35 mouse cellular contexts compared by ENCODE assay signal in the genomic region with DNA sequence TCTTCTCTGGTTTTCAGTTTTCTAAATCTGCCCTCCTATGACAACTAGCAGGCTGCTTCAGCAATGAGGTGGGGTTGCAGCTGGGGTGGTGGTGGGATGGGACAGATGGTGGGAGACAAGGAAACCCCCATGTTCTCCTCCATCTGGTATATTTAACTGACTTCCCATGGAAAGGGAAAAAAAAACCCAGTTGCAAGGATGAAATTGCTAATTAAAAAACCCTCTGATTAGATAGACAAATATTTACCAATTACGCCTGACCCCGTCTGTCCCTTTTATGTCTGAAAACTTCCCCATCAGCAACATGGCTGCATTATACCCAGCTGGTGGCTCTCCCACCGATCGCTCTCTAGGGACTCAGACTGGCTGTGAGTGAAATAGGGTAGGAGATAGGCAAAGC. TPM values are rescaled to one million over a fixed set of nuclear protein-coding genes. Genes with fewer than 3 reads are reported as not detected.
DNase-seq lines count a peak whose midpoint lies in the region; ATAC-seq lines count a peak whose summit lies in the region.
"Had no signal": no experiment of that assay in that cellular context is flagged by ENCODE, and none has a peak within 500 bp of the region (broad histone marks: within the 10 kb centered on the region; RNA-seq: fewer than 3 reads in every experiment).

No protein-coding gene starts in this region.

- H3K4me1 ChIP-seq in hindbrain, embryonic 13.5 days (replicated peaks) = peaks cover 22% of the 10 kb centered on the region
- no peaks in the 10 kb centered on the region for H3K4me1 ChIP-seq in hindbrain, embryonic 14.5 days (replicated peaks; ENCODE audit: control insufficient read depth, insufficient read depth, low read length)
- peaks cover 16% of the 10 kb centered on the region for H3K4me1 ChIP-seq in neural tube, embryonic 13.5 days (replicated peaks)
- peaks cover 9% of the 10 kb centered on the region for H3K4me1 ChIP-seq in forebrain, embryonic 16.5 days (replicated peaks; ENCODE audit: control insufficient read depth, insufficient read depth, low read length)
- H3K4me1 ChIP-seq: heart, embryonic 10.5 days; heart, embryonic 15.5 days; stomach, embryonic 15.5 days had no signal

- H3K9ac ChIP-seq in hindbrain, embryonic 13.5 days = no peak overlapping the region
- H3K9ac ChIP-seq in hindbrain, embryonic 14.5 days = no peak overlapping the region
- H3K9ac ChIP-seq in neural tube, embryonic 13.5 days = no peak overlapping the region
- no peak overlapping the region for H3K9ac ChIP-seq in forebrain, embryonic 16.5 days (replicated peaks; ENCODE audit: low read depth, low read length)
- H3K9ac ChIP-seq: heart, embryonic 15.5 days; liver, embryonic 14.5 days; stomach, embryonic 15.5 days had no signal

- no peaks in the 10 kb centered on the region for H3K9me3 ChIP-seq in hindbrain, embryonic 13.5 days
- no peaks in the 10 kb centered on the region for H3K9me3 ChIP-seq in hindbrain, embryonic 14.5 days (ENCODE audit: control insufficient read depth, low read length)
- H3K9me3 ChIP-seq in neural tube, embryonic 13.5 days = no peaks in the 10 kb centered on the region
- H3K9me3 ChIP-seq in forebrain, embryonic 16.5 days (ENCODE audit: control insufficient read depth, low read length) = no peaks in the 10 kb centered on the region
- H3K9me3 ChIP-seq: heart, embryonic 10.5 days; heart, embryonic 15.5 days; stomach, embryonic 15.5 days had no signal

- intact Hi-C loops in heart, postnatal 25 days (cut with DNase I) = no loop called here

- DNase-seq in hindbrain, embryonic 14.5 days (ENCODE audit: low spot score) = no peak
- DNase-seq in neural tube, embryonic 10.5 days (ENCODE audit: extremely low spot score, low spot score) = no peak
- no peak for DNase-seq in heart, postnatal 25 days (ENCODE audit: low spot score)
- DNase-seq in natural killer cell, adult 2 months (ENCODE audit: low spot score in 2 of 2) = no peak
- DNase-seq: adrenal gland, postnatal 14 days; cerebellum, adult 18-20 months; cerebellum, postnatal 10 days; gastrocnemius, postnatal 25 days; heart, adult 11 months; heart, postnatal 36 days; kidney, adult 8-10 months; kidney, postnatal 4 days; layer of hippocampus, adult 9-11 months; liver; lung, adult 2 months; lung, postnatal 10 days; right cerebral cortex, postnatal 25 days; thymus, postnatal 14 days had no signal

- H3K4me2 ChIP-seq in hindbrain, embryonic 13.5 days = no peak overlapping the region
- H3K4me2 ChIP-seq in hindbrain, embryonic 14.5 days (replicated peaks) = no peak overlapping the region
- no peak overlapping the region for H3K4me2 ChIP-seq in neural tube, embryonic 13.5 days
- H3K4me2 ChIP-seq in forebrain, embryonic 16.5 days (ENCODE audit: low read length) = no peak overlapping the region
- H3K4me2 ChIP-seq: heart, embryonic 15.5 days; stomach, embryonic 15.5 days had no signal

- 68% methylated on average over 4 of the region's 4 CpGs for WGBS in hindbrain, embryonic 13.5 days
- WGBS in hindbrain, embryonic 14.5 days = 62% methylated on average over 4 of the region's 4 CpGs
- WGBS in neural tube, embryonic 13.5 days = 68% methylated on average over 4 of the region's 4 CpGs
- WGBS in forebrain, embryonic 16.5 days = 46% methylated on average over 4 of the region's 4 CpGs

- H3K27me3 ChIP-seq in hindbrain, embryonic 13.5 days = peaks cover 17% of the 10 kb centered on the region; the same call in 1 of the 2 replicates
- H3K27me3 ChIP-seq in hindbrain, embryonic 14.5 days (ENCODE audit: control insufficient read depth, insufficient read depth, low read length) = peaks cover 2% of the 10 kb centered on the region; the same call in 1 of the 2 replicates
- H3K27me3 ChIP-seq in neural tube, embryonic 13.5 days = peaks cover 25% of the 10 kb centered on the region
- H3K27me3 ChIP-seq in forebrain, embryonic 16.5 days (replicated peaks; ENCODE audit: control insufficient read depth, insufficient read depth, low read length) = no peaks in the 10 kb centered on the region
- H3K27me3 ChIP-seq: stomach, embryonic 15.5 days had no signal

- no peak for ATAC-seq in hindbrain, embryonic 13.5 days (ENCODE audit: low FRiP score)
- ATAC-seq in hindbrain, embryonic 14.5 days (ENCODE audit: low FRiP score) = no peak
- no peak for ATAC-seq in neural tube, embryonic 13.5 days (ENCODE audit: low read depth)
- ATAC-seq in forebrain, embryonic 16.5 days = 0 out of 2 replicates have a peak, but pooled peaks have one; percentile 45
- ATAC-seq: CD4-positive, CD25-positive, alpha-beta regulatory T cell, adult 4 months; intestine, embryonic 16.5 days had no signal

- no peak overlapping the region for H3K4me3 ChIP-seq in hindbrain, embryonic 13.5 days
- no peak overlapping the region for H3K4me3 ChIP-seq in hindbrain, embryonic 14.5 days (replicated peaks; ENCODE audit: low read length)
- H3K4me3 ChIP-seq in neural tube, embryonic 13.5 days = no peak overlapping the region
- H3K4me3 ChIP-seq in forebrain, embryonic 16.5 days (replicated peaks; ENCODE audit: low read length) = no peak overlapping the region
- H3K4me3 ChIP-seq: erythroblast, embryonic 14.5 days; heart, embryonic 10.5 days; heart, embryonic 15.5 days; stomach, embryonic 15.5 days had no signal

- H3K36me3 ChIP-seq in hindbrain, embryonic 13.5 days = no peaks in the 10 kb centered on the region
- no peaks in the 10 kb centered on the region for H3K36me3 ChIP-seq in hindbrain, embryonic 14.5 days (replicated peaks; ENCODE audit: control insufficient read depth, insufficient read depth)
- H3K36me3 ChIP-seq in neural tube, embryonic 13.5 days = no peaks in the 10 kb centered on the region
- H3K36me3 ChIP-seq in forebrain, embryonic 16.5 days (ENCODE audit: control insufficient read depth, insufficient read depth) = no peaks in the 10 kb centered on the region
- H3K36me3 ChIP-seq: heart, embryonic 10.5 days; heart, embryonic 15.5 days; stomach, embryonic 15.5 days had no signal

- H3K27ac ChIP-seq in hindbrain, embryonic 13.5 days = 0 out of 2 replicates have a peak overlapping the region, but pooled peaks have one; percentile 19
- no peak overlapping the region for H3K27ac ChIP-seq in hindbrain, embryonic 14.5 days
- peak overlapping the region; percentile 38 for H3K27ac ChIP-seq in neural tube, embryonic 13.5 days (replicated peaks)
- H3K27ac ChIP-seq in forebrain, embryonic 16.5 days (ENCODE audit: low read length) = no peak overlapping the region
- H3K27ac ChIP-seq: heart, embryonic 10.5 days; heart, embryonic 15.5 days; kidney, postnatal 0 days; liver, embryonic 14.5 days; stomach, embryonic 15.5 days had no signal

RNA-seq across cellular contexts. Expression of a gene that starts 3.9 kb away (rescaled TPM):
- polyA plus RNA-seq in hindbrain, embryonic 13.5 days (2015; fragmentation: Nextera tagmentation; extraction: Ambion mirVana) = not detected in 2 replicates
- polyA plus RNA-seq in hindbrain, embryonic 14.5 days (2014; fragmentation: Nextera tagmentation; extraction: Ambion mirVana) = not detected in 2 replicates
- not detected in 2 replicates for polyA plus RNA-seq in neural tube, embryonic 13.5 days (2015; fragmentation: Nextera tagmentation; extraction: Ambion mirVana)
- not detected in 2 replicates for polyA plus RNA-seq in forebrain, embryonic 16.5 days (2015; fragmentation: Nextera tagmentation; extraction: Ambion mirVana)
- total RNA-seq in heart, postnatal 25 days (2021) = not detected
- total RNA-seq: adrenal gland, postnatal 14 days; gastrocnemius, postnatal 25 days; heart, postnatal 36 days; left cerebral cortex, postnatal 14 days had no signal
- polyA plus RNA-seq: CD4-positive, CD25-positive, alpha-beta regulatory T cell, adult 4 months; cortical plate, adult 2 months; embryonic facial prominence, embryonic 14.5 days; erythroblast, embryonic 14.5 days; heart, embryonic 10.5 days; heart, embryonic 15.5 days; intestine, embryonic 16.5 days; kidney, postnatal 0 days; limb, embryonic 11.5 days; liver, embryonic 14.5 days; lung, adult 2 months; neural tube, embryonic 14.5 days; stomach, embryonic 15.5 days; urinary bladder, adult 2 months had no signal

RNA-seq across cellular contexts. Expression of a gene that starts 31.2 kb away (rescaled TPM):
- 8.1 and 8.6 TPM in 2 replicates for polyA plus RNA-seq in hindbrain, embryonic 13.5 days (2015; fragmentation: Nextera tagmentation; extraction: Ambion mirVana)
- polyA plus RNA-seq in hindbrain, embryonic 14.5 days (2014; fragmentation: Nextera tagmentation; extraction: Ambion mirVana) = 6.3 and 8.3 TPM in 2 replicates
- 7.2 and 8.3 TPM in 2 replicates for polyA plus RNA-seq in neural tube, embryonic 13.5 days (2015; fragmentation: Nextera tagmentation; extraction: Ambion mirVana)
- 5.0 and 6.2 TPM in 2 replicates for polyA plus RNA-seq in forebrain, embryonic 16.5 days (2015; fragmentation: Nextera tagmentation; extraction: Ambion mirVana)
- total RNA-seq in heart, postnatal 25 days (2021) = 1 to 10 TPM; 1.9 to 3.6 TPM

RNA-seq across cellular contexts. Expression of a gene that starts 52.0 kb away (rescaled TPM):
- polyA plus RNA-seq in hindbrain, embryonic 13.5 days (2015; fragmentation: Nextera tagmentation; extraction: Ambion mirVana) = 119 and 128 TPM in 2 replicates
- polyA plus RNA-seq in hindbrain, embryonic 14.5 days (2014; fragmentation: Nextera tagmentation; extraction: Ambion mirVana) = 83.1 and 89.0 TPM in 2 replicates
- 97.3 and 111 TPM in 2 replicates for polyA plus RNA-seq in neural tube, embryonic 13.5 days (2015; fragmentation: Nextera tagmentation; extraction: Ambion mirVana)
- polyA plus RNA-seq in forebrain, embryonic 16.5 days (2015; fragmentation: Nextera tagmentation; extraction: Ambion mirVana) = 128 and 138 TPM in 2 replicates
- total RNA-seq in heart, postnatal 25 days (2021) = 10 to 100 TPM; 19.1 to 19.5 TPM

Comparison
In these comparisons a context has a peak if more than half of its experiments do, and no peak if none do; other contexts are left out.
1. H3K27ac ChIP-seq: peak in hindbrain, embryonic 13.5 days (single experiment) and neural tube, embryonic 13.5 days (single experiment); none in hindbrain, embryonic 14.5 days (single experiment) and forebrain, embryonic 16.5 days (single experiment).